Comparison of ENCODE assay signal across 23 mouse cellular contexts in genomic region chr8:125447543-125447942, GRCm38 (mm10).
A peak's percentile ranks its signal among the peaks of the same experiment; 100 is the strongest.
DNase-seq lines count a peak whose midpoint lies in the region; ATAC-seq and TF ChIP-seq lines count a peak whose summit lies in the region.
"Had no signal": no experiment of that assay in that cellular context is flagged by ENCODE, and none has a peak within 500 bp of the region (broad histone marks: within the 10 kb centered on the region; RNA-seq: fewer than 3 reads in every experiment).

No protein-coding gene starts in this region.

- H3K27ac ChIP-seq in heart, embryonic 10.5 days: peak overlapping the region; percentile 18; the same call in 1 of the 2 replicates
- H3K27ac ChIP-seq in hindbrain, embryonic 13.5 days: no peak overlapping the region
- H3K27ac ChIP-seq in hindbrain, embryonic 10.5 days: no peak overlapping the region
- H3K27ac ChIP-seq in lung, postnatal 0 days (ENCODE audit: low read length): no peak overlapping the region
- H3K27ac ChIP-seq: forebrain, embryonic 10.5 days; forebrain, embryonic 13.5 days; hindbrain, embryonic 14.5 days had no signal

- H3K4me2 ChIP-seq in hindbrain, embryonic 13.5 days: no peak overlapping the region
- no peak overlapping the region for H3K4me2 ChIP-seq in lung, postnatal 0 days (replicated peaks; ENCODE audit: low read depth, low read length)
- H3K4me2 ChIP-seq: forebrain, embryonic 13.5 days; heart, embryonic 11.5 days; hindbrain, embryonic 14.5 days had no signal

- H3K9ac ChIP-seq in hindbrain, embryonic 13.5 days: 0 out of 2 replicates have a peak overlapping the region, but pooled peaks have one; percentile 43
- H3K9ac ChIP-seq in lung, postnatal 0 days (replicated peaks; ENCODE audit: low read depth): no peak overlapping the region
- H3K9ac ChIP-seq: forebrain, embryonic 13.5 days; hindbrain, embryonic 14.5 days had no signal

- no peak for TF ChIP-seq CTCF in lung, postnatal 0 days (IDR thresholded peaks at IDR 0.05)
- no peak for TF ChIP-seq CTCF in G1E (IDR thresholded peaks at IDR 0.05; ENCODE audit: low read depth, low read length)

- intact Hi-C loops in left cerebral cortex, postnatal 25 days (cut with DNase I): no loop called here

- peaks cover 77% of the 10 kb centered on the region for H3K36me3 ChIP-seq in heart, embryonic 10.5 days
- peaks cover 96% of the 10 kb centered on the region for H3K36me3 ChIP-seq in hindbrain, embryonic 13.5 days
- peaks cover 98% of the 10 kb centered on the region for H3K36me3 ChIP-seq in hindbrain, embryonic 10.5 days
- peaks cover 18% of the 10 kb centered on the region for H3K36me3 ChIP-seq in lung, postnatal 0 days (ENCODE audit: insufficient read depth, low read length)
- no peaks in the 10 kb centered on the region for H3K36me3 ChIP-seq in G1E (replicated peaks)

- WGBS in heart, embryonic 10.5 days: 58% methylated on average over 14 of the region's 14 CpGs
- WGBS in hindbrain, embryonic 13.5 days: 96% methylated on average over 14 of the region's 14 CpGs
- whole genome bisulfite sequencing in hindbrain, embryonic 10.5 days: 97% methylated on average over 14 of the region's 14 CpGs
- WGBS in lung, postnatal 0 days: 82% methylated on average over 14 of the region's 14 CpGs

- TF ChIP-seq EP300 in lung, postnatal 0 days (IDR thresholded peaks at IDR 0.05): no peak

- H3K4me3 ChIP-seq in heart, embryonic 10.5 days: no peak overlapping the region
- H3K4me3 ChIP-seq in hindbrain, embryonic 13.5 days: no peak overlapping the region
- no peak overlapping the region for H3K4me3 ChIP-seq in hindbrain, embryonic 10.5 days
- H3K4me3 ChIP-seq in lung, postnatal 0 days (ENCODE audit: low read depth, low read length): no peak overlapping the region
- H3K4me3 ChIP-seq in G1E (ENCODE audit: low read depth, low read length): peak overlapping the region; percentile 49
- H3K4me3 ChIP-seq: forebrain, embryonic 10.5 days; forebrain, embryonic 13.5 days had no signal

- no peak for ATAC-seq in hindbrain, embryonic 13.5 days (ENCODE audit: low FRiP score)
- no peak for ATAC-seq in lung, postnatal 0 days
- no peak for ATAC-seq in G1E (ENCODE audit: extremely low read depth, insufficient number of reproducible peaks, low FRiP score, poor library complexity, severe bottlenecking)
- ATAC-seq: forebrain, embryonic 13.5 days; forebrain, embryonic 16.5 days; Patski had no signal

- DNase-seq in heart, embryonic 10.5 days (ENCODE audit: low spot score): peak; percentile 85
- DNase-seq in heart, adult 11 months: no peak
- DNase-seq in hindbrain, embryonic 10.5 days (ENCODE audit: low spot score): no peak
- peak; percentile 23 for DNase-seq in lung, postnatal 10 days
- no peak for DNase-seq in lung, postnatal 0 days (ENCODE audit: low spot score)
- DNase-seq in G1E (ENCODE audit: low spot score): no peak
- DNase-seq in left cerebral cortex, postnatal 25 days (ENCODE audit: low spot score in 2 of 2): no peak
- DNase-seq: adrenal gland, postnatal 10 days; adrenal gland, postnatal 36 days; cerebellum, adult 18-20 months; cerebellum, adult 9-10 months; cerebellum, postnatal 14 days; gastrocnemius, postnatal 10 days; gastrocnemius, postnatal 36 days; heart, postnatal 14 days; heart, postnatal 4 days had no signal

- no peaks in the 10 kb centered on the region for H3K27me3 ChIP-seq in heart, embryonic 10.5 days (ENCODE audit: insufficient read depth, poor library complexity, severe bottlenecking)
- H3K27me3 ChIP-seq in hindbrain, embryonic 13.5 days: no peaks in the 10 kb centered on the region
- no peaks in the 10 kb centered on the region for H3K27me3 ChIP-seq in hindbrain, embryonic 10.5 days (ENCODE audit: insufficient read depth, poor library complexity, severe bottlenecking)
- no peaks in the 10 kb centered on the region for H3K27me3 ChIP-seq in lung, postnatal 0 days (replicated peaks; ENCODE audit: insufficient read depth, low read length)
- no peaks in the 10 kb centered on the region for H3K27me3 ChIP-seq in G1E (ENCODE audit: insufficient read depth, low read length)
- H3K27me3 ChIP-seq: forebrain, embryonic 13.5 days; Patski had no signal

- no peaks in the 10 kb centered on the region for H3K9me3 ChIP-seq in heart, embryonic 10.5 days
- no peaks in the 10 kb centered on the region for H3K9me3 ChIP-seq in hindbrain, embryonic 13.5 days
- H3K9me3 ChIP-seq in hindbrain, embryonic 10.5 days: no peaks in the 10 kb centered on the region
- H3K9me3 ChIP-seq in lung, postnatal 0 days (ENCODE audit: low read length): no peaks in the 10 kb centered on the region
- H3K9me3 ChIP-seq in G1E (replicated peaks): peaks cover 94% of the 10 kb centered on the region
- H3K9me3 ChIP-seq: forebrain, embryonic 10.5 days; forebrain, embryonic 13.5 days had no signal

- H3K4me1 ChIP-seq in heart, embryonic 10.5 days: peaks cover 63% of the 10 kb centered on the region
- 0 out of 2 replicates have a peak, but pooled peaks cover 7% of the 10 kb centered on the region for H3K4me1 ChIP-seq in hindbrain, embryonic 13.5 days (replicated peaks)
- H3K4me1 ChIP-seq in hindbrain, embryonic 10.5 days (replicated peaks): peaks cover 27% of the 10 kb centered on the region
- peaks cover 9% of the 10 kb centered on the region; the same call in 1 of the 2 replicates for H3K4me1 ChIP-seq in lung, postnatal 0 days (ENCODE audit: insufficient read depth, low read depth, low read length)
- no peaks in the 10 kb centered on the region for H3K4me1 ChIP-seq in G1E (ENCODE audit: insufficient read depth, low read depth, low read length)
- H3K4me1 ChIP-seq: forebrain, embryonic 13.5 days had no signal

Comparison
In these comparisons a context has a peak if more than half of its experiments do, and no peak if none do; other contexts are left out.
1. DNase-seq: peak in heart, embryonic 10.5 days (single experiment) and lung, postnatal 10 days (single experiment); none in heart, adult 11 months (single experiment), hindbrain, embryonic 10.5 days (single experiment), lung, postnatal 0 days (single experiment), G1E (single experiment) and left cerebral cortex, postnatal 25 days (0 of 2).